Mouse (Mus musculus) spleen, postnatal 4 days (tissue): ENCODE data around the gene Pou1f1.
A peak's percentile ranks its signal among the peaks of the same experiment; 100 is the strongest.

Source experiments
- DNase-seq, 2 experiments: peaks; one replicate each; pipeline ENCODE4 v3.0.0; 2022; ENCODE audit warnings: low spot score in 2 of 2

The Pou1f1 gene

GRCm38 (mm10) chr16:65520211-65520610, at the start of gene Pou1f1:
Gene Pou1f1, plus strand, starts transcription at chr16:65520511.
- DNase-seq: no peak

GRCm38 (mm10) chr16:65470650-65471049, 49.7 kb upstream of the Pou1f1 start:
- DNase-seq: no peak

GRCm38 (mm10) chr16:65472472-65473001, 47.8 kb upstream of the Pou1f1 start:
- DNase-seq: no peak

- no peak for DNase-seq
These were observed 34.6 kb upstream of the Pou1f1 start for GRCm38 (mm10) chr16:65485726-65486125.

GRCm38 (mm10) chr16:65496030-65496429, 24.3 kb upstream of the Pou1f1 start:
- DNase-seq: no peak

GRCm38 (mm10) chr16:65497049-65497448, 23.3 kb upstream of the Pou1f1 start:
- DNase-seq: no peak

GRCm38 (mm10) chr16:65514223-65514622, 6.1 kb upstream of the Pou1f1 start:
- no peak for DNase-seq

- no peak for DNase-seq
These were observed 5.7 kb downstream of the Pou1f1 start for GRCm38 (mm10) chr16:65526004-65526403.

- no peak for DNase-seq
These were observed 6.4 kb downstream of the Pou1f1 start for GRCm38 (mm10) chr16:65526695-65527094.

- DNase-seq: no peak
These were observed 9.3 kb downstream of the Pou1f1 start for GRCm38 (mm10) chr16:65529589-65529988.

- no peak for DNase-seq
These were observed 11.4 kb downstream of the Pou1f1 start for GRCm38 (mm10) chr16:65531663-65532062.

- no peak for DNase-seq
These were observed 13.1 kb downstream of the Pou1f1 start for GRCm38 (mm10) chr16:65533315-65533999.

- DNase-seq: no peak
These were observed 23.5 kb downstream of the Pou1f1 start for GRCm38 (mm10) chr16:65543676-65544293.

- DNase-seq: no peak
These were observed 28.6 kb downstream of the Pou1f1 start for GRCm38 (mm10) chr16:65548960-65549359.

- no peak for DNase-seq
These were observed 30.5 kb downstream of the Pou1f1 start for GRCm38 (mm10) chr16:65550814-65551213.

GRCm38 (mm10) chr16:65554267-65554666, 34.0 kb downstream of the Pou1f1 start:
- DNase-seq: no peak

- DNase-seq: no peak
These were observed 37.1 kb downstream of the Pou1f1 start for GRCm38 (mm10) chr16:65557369-65557768.

GRCm38 (mm10) chr16:65559591-65559990, 39.3 kb downstream of the Pou1f1 start:
- no peak for DNase-seq

GRCm38 (mm10) chr16:65560996-65561962, 41.0 kb downstream of the Pou1f1 start:
- no peak for DNase-seq

GRCm38 (mm10) chr16:65561963-65562863, 41.9 kb downstream of the Pou1f1 start, which contains the start of gene Chmp2b:
Gene Chmp2b, minus strand, starts transcription at chr16:65562726.
- peak; percentile 77 to 89 for DNase-seq

- no peak for DNase-seq
These were observed 42.5 kb downstream of the Pou1f1 start for GRCm38 (mm10) chr16:65562864-65563206.
